Mouse (Mus musculus): ENCODE measurements around the gene Pten.
"Not testable (repeated sequence)": the region's sequence is repeated elsewhere in the genome, so short reads cannot be mapped to it uniquely, and the experiment has no call there.

Pten gene

GRCm38 (mm10) chr19:32755104-32755791 lies 2.0 kb upstream of the Pten start:
- DNase-seq (ENCODE audit: low spot score), result no peak

GRCm38 (mm10) chr19:32755792-32756635 lies 1.3 kb upstream of the Pten start:
- peak; percentile 92 for DNase-seq (ENCODE audit: low spot score)

- no peak for DNase-seq (ENCODE audit: low spot score)
These were observed 729 bp upstream of the Pten start for GRCm38 (mm10) chr19:32756636-32756899.

GRCm38 (mm10) chr19:32757831-32758792 lies 815 bp downstream of the Pten start:
- no peak for DNase-seq (ENCODE audit: low spot score)

- no peak for DNase-seq (ENCODE audit: low spot score)
These were observed 1.5 kb downstream of the Pten start for GRCm38 (mm10) chr19:32758793-32759161.

GRCm38 (mm10) chr19:32759357-32760024 lies 2.2 kb downstream of the Pten start:
- no peak for DNase-seq (ENCODE audit: low spot score)

- DNase-seq (ENCODE audit: low spot score), result no peak
These were observed 3.2 kb downstream of the Pten start for GRCm38 (mm10) chr19:32760499-32760898.

- no peak for DNase-seq (ENCODE audit: low spot score)
These were observed 3.9 kb downstream of the Pten start for GRCm38 (mm10) chr19:32761162-32761561.

- DNase-seq (ENCODE audit: low spot score), result no peak
These were observed 5.2 kb downstream of the Pten start for GRCm38 (mm10) chr19:32762493-32762892.

GRCm38 (mm10) chr19:32778411-32778810 lies 21.1 kb downstream of the Pten start:
- no peak for DNase-seq (ENCODE audit: low spot score)

- no peak for DNase-seq (ENCODE audit: low spot score)
These were observed 21.8 kb downstream of the Pten start for GRCm38 (mm10) chr19:32779131-32779530.

- DNase-seq (ENCODE audit: low spot score), result no peak
These were observed 24.2 kb downstream of the Pten start for GRCm38 (mm10) chr19:32781305-32782071.

GRCm38 (mm10) chr19:32787388-32787787 lies 30.1 kb downstream of the Pten start:
- DNase-seq (ENCODE audit: low spot score), result not testable (repeated sequence)

GRCm38 (mm10) chr19:32788016-32788415 lies 30.7 kb downstream of the Pten start:
- DNase-seq (ENCODE audit: low spot score), result not testable (repeated sequence)

GRCm38 (mm10) chr19:32789535-32789934 lies 32.2 kb downstream of the Pten start:
- no peak for DNase-seq (ENCODE audit: low spot score)

GRCm38 (mm10) chr19:32792610-32793009 lies 35.3 kb downstream of the Pten start:
- DNase-seq (ENCODE audit: low spot score), result peak; percentile 71

- no peak for DNase-seq (ENCODE audit: low spot score)
These were observed 36.6 kb downstream of the Pten start for GRCm38 (mm10) chr19:32793901-32794300.

GRCm38 (mm10) chr19:32800557-32800956 lies 43.3 kb downstream of the Pten start:
- no peak for DNase-seq (ENCODE audit: low spot score)

- DNase-seq (ENCODE audit: low spot score), result no peak
These were observed 47.4 kb downstream of the Pten start for GRCm38 (mm10) chr19:32804703-32805102.

- DNase-seq (ENCODE audit: low spot score), result no peak
These were observed 50.3 kb downstream of the Pten start for GRCm38 (mm10) chr19:32807610-32808009.

GRCm38 (mm10) chr19:32808690-32809089 lies 51.4 kb downstream of the Pten start:
- DNase-seq (ENCODE audit: low spot score), result no peak
